Mouse (Mus musculus): ENCODE measurements around the gene Prkab1. TPM values are rescaled to one million over a fixed set of nuclear protein-coding genes. Genes with fewer than 3 reads are reported as not detected.

Prkab1 gene
- total RNA-seq, 2 experiments from 2014 or later, result 48.7 to 59.5 TPM

- no peak for DNase-seq
Observed at GRCm38 (mm10) chr5:116018196-116018595, 6.1 kb downstream of the Prkab1 start.

DNA sequence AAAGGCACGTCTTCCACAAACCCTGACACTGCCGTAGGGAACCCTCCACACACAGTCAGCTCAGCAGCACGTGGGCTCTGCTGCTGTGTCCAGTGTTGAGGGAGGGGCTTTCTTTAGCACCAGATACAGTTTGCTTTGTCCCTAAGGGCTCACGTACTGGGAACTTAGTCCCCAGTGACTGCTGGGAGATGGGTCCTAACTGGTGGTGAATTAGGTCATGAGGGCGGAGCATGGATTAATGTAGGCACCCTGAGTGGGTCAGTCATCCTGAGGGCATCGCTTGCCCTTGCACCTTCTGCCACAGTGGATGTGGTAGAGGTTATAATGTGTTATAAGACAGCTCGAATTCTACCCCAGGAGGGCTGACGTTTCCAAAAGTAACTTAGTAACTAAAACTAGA, 6.9 kb downstream of the Prkab1 start:
- DNase-seq, result no peak

- no peak for DNase-seq
Observed at GRCm38 (mm10) chr5:116016542-116016941, 7.8 kb downstream of the Prkab1 start.

- no peak for DNase-seq
Observed at GRCm38 (mm10) chr5:116014237-116014636, 10.1 kb downstream of the Prkab1 start.

- DNase-seq, result no peak
Observed at GRCm38 (mm10) chr5:116013821-116014220, 10.5 kb downstream of the Prkab1 start.

DNA sequence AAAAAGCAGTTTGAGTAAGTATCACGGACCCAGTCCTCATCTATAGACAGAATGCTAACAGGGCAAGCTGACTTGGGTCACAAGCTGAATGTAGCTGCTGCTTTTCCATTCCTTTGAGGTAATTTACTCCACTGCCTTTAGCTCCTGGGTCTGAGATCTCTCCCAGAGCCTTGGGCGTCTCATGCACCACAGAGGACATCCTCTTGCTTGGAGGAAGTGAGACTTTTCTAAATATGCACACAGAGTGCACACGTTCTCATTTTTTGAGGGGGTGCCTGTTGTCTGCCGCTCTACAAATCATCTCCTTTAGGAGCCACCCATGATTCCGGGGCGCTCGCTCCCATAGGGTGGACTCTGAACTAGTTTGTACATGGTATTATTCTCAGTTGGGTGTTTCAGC, 11.8 kb downstream of the Prkab1 start:
- DNase-seq, result no peak

DNA sequence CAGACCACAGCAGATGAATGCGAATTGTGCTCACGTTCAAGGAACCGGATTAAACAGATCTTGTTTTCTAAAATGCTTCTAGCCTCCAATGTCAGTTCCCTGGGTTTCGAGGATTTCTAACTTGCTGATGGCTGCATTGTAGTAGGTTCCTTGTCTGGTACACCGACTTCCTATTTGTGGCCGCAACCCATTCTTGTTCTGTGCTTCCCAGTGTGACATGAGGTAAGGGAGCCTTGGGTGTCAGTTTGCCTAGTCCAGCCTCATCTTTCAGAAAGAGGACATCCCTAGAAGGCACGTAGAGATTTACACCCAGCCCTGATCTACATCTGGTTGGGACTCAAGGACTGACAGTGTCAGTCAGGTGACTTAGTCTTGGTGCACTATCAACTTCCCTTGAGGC, 12.6 kb downstream of the Prkab1 start:
- peak in 1 of 2 experiments; percentile 34 for DNase-seq

DNA sequence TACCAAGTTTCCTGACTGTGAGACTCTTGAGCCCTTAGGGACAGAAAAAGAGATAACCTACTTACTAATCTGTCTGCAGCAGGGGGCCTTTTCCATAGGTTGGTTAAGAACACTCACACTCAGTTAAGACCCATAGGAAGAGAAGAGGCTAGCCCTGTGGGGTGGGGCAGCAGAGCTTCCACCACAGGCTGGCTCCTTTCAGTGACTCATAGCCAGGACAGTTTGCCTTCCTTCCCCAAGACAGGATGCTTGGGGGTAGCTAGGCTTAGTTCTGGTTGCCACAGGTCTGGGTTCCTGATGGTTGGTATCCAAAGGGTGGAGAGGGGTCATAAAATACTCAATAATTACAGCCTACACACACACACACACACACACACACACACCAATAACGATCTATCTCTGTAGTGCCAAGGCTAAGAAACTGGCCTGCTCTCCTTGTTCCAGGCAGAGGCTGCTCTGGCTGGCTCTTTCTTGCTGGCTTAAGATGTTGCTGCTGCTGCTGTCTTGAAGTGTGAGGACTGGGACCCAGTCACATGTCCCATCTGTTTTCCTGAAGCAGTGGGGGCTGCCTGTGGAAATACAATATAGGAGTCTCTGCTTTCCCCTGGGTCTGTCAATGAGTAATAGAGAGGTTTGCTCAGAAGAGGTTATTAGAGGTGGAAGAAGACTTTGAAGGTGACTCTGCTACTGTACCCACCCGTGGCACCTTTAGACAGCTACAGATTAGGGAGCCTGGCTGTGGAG, 14.3 kb downstream of the Prkab1 start:
- DNase-seq, result no peak

DNA sequence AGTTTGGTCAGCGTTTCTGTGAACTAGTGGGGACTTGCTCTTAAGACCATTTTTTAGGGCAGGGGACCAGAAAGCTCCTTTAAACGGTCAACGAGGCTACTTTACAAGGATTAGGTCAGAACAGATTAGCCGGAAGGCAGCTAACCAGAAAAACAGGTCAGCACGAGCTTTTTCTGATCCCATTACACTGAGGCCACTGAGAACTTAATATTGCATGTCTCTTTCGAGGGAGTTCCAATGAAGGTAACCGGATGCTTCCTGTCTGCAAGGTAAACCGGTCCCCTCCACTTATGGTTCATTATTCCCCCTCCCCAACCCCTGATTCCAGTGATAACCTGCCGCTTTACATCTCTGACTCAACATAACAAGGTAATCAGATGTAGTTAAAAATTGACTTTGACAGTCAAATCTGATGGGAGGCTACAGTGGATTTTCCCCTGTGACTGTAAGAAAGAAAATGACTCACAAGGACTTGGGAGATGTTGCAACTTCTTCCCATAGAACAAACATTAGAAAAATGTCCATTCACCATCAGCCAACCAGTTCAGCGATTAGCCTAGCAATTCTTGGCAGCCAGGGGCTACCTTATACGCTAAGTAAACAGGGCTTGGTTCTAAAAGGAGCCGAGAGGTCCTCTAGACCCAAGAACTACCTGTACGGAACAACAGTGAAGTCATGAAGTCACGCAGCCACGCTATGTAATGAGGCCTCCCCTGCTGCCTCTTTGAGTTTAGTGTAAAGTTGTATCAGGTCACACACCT, 15.0 kb downstream of the Prkab1 start:
- no peak for DNase-seq

- no peak for DNase-seq
Observed at GRCm38 (mm10) chr5:116007723-116008122, 16.6 kb downstream of the Prkab1 start.

DNA sequence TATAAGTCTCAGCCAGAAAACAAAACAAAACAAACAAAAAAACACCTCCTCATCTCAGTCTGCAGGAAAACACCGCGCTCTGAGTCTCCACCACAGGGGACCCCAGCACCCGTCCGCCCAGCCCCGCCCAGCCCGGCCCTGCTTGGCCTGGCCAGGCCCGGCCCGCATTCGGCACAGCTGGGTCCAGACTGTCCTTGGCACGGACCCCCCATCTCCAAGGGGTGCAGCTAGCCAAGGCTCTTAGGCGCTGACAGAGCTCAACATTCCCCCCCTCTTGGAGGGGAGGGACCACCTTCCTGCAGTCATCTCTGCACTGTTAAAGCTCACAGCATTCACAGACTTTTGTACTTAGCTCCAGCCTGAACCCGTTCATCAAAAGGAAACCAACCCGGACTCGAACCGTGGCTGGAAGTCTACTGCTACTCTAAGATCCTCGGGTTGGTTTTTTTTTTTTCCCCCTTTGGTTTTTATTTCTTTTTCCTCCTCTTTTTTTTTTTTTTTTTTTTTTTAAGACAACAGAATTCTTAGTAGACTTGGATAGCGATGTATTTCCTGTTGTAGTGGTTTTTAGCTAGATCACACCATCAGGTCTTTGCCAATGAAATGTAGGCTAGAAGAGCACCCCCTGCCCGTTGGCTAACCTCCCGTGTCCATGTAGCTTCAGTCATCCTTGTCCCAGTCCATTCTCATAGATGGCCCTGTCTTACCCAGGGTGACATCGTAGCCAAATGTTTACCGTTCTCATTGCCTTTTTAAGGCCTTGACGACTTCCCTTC, 17.8 kb downstream of the Prkab1 start:
- DNase-seq, result peak; percentile 46 to 55

GRCm38 (mm10) chr5:116004271-116004670, 20.0 kb downstream of the Prkab1 start:
- peak; percentile 22 to 49 for DNase-seq

- DNase-seq, result peak in 1 of 2 experiments; percentile 14
Observed at GRCm38 (mm10) chr5:116003825-116004224, 20.5 kb downstream of the Prkab1 start.

GRCm38 (mm10) chr5:116003154-116003553, 21.2 kb downstream of the Prkab1 start:
- DNase-seq, result no peak

DNA sequence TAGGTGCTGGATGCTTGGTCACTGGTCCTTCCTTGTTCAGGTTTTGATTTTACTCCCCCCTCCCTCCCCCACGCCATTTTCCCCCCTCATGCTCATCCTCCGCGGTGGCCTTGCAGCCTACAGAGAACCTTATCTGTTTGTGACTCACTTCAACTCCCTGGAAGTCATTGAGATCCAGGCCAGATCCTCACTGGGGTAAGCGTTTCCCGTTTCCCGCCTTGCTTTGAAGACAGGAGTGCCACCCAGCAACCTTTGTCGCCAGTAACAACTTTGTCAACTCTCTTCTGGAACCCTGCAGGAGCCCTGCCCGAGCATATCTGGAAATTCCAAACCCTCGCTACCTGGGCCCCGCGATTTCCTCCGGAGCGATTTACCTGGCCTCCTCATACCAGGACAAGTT, 26.9 kb downstream of the Prkab1 start:
- DNase-seq, result no peak

DNA sequence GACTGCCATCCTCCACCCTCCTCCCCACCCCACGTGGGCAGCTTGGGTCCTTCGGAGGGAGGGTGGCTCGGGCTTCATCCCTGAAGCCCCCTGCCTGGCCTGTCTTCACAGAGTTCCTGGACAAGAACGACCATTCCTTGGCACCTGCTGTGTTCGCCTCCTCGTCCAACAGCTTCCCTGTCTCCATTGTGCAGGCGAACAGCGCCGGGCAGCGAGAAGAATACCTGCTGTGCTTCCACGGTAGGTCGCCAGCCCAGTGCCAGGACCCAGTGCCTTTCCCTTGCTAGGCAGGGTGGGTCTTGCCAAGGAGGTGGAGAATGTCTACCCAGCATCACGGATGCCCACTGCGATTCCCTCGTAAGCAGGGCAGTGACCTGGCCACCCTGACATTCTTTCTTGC, 30.2 kb downstream of the Prkab1 start:
- no peak for DNase-seq

DNA sequence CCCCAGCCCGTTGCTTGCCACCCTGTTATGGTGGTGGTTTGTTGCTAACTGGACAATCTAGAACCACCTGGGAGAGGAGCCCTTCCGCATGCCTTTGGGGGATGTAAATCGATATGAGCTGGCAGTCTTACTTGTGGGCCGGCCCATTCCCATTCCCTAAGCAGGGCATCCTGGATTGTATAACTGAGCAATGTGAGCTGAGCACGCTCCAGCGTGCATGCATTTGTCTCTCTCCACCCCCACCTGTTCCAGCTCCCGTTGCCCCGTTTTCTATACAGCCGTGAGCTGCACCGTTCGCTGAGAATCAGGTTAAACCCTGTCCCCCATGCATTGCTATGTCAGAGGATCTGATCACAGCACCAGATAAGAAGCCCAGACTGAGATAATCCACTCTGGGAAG, 32.6 kb downstream of the Prkab1 start:
- no peak for DNase-seq

GRCm38 (mm10) chr5:115987284-115987683, 37.0 kb downstream of the Prkab1 start:
- no peak for DNase-seq

- no peak for DNase-seq
Observed at GRCm38 (mm10) chr5:115985101-115985500, 39.2 kb downstream of the Prkab1 start.

GRCm38 (mm10) chr5:115984392-115984791, 39.9 kb downstream of the Prkab1 start:
- DNase-seq, result no peak

DNA sequence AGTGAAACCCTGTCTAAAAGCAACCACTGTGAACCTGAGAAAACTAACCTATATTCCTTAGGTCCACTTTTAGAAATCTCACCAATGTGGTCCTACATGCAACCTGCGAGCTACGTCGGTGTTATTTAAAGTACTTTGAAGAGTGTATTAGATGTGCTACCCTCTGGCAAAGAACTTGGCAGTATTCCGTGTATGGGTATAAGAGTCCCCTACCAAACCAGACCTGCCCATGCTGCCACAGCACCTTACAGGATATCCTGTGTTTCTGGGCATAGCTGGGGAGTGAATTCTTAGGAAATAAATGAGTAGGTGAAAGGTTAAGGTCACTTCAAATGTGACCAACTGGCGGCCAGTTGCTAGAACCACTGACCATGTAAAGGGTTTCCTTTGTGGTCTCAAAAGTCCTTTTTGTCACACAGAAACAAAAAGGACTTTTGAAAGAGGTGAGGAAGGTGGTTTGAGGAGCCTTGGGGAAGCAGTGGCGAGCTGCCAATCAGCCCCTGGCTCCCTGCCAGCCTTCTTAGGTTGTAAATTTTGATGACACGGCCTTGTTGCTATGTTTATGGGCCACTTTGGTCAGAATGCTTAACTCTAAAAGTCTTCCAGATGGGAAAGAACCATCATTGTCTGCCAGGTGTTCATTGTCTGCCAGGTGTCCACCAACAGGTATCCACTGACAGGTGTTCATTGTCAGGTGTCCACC, 41.5 kb downstream of the Prkab1 start:
- DNase-seq, result peak in 1 of 2 experiments; percentile 18

DNA sequence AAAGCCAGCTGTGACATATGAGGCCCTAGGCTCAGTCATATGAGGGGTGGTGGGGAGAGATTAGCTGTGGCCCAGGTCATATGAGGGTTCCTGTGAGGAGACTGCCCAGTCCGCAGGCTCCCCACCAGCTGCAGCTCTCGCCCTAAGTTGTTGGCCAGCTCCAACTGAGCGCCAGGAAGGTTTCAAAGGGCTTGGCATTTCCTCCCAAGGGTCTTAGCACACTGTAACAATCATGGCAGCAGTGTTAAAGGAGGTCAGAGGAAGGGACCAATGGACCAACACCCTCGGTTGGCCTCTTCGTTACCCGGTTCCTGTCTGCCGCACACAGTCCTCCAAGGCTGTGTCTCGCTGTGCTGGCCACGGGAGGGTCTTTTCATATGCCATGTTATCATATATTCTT, 43.8 kb downstream of the Prkab1 start:
- peak in 1 of 2 experiments; percentile 16 for DNase-seq
